Mouse (Mus musculus) lung, postnatal 14 days (tissue): ENCODE results near the gene Rbpms2.
"Not testable (repeated sequence)": the region's sequence is repeated elsewhere in the genome, so short reads cannot be mapped to it uniquely, and the experiment has no call there.

Source experiments
- DNase-seq: peaks from one replicate; pipeline ENCODE4 v3.0.0; 2021

The Rbpms2 gene

GRCm38 (mm10) chr9:65621196-65621595 lies 8.3 kb upstream of the Rbpms2 start:
- DNase-seq = no peak

GRCm38 (mm10) chr9:65621666-65622065 lies 7.8 kb upstream of the Rbpms2 start:
- no peak for DNase-seq

GRCm38 (mm10) chr9:65622826-65623225 lies 6.6 kb upstream of the Rbpms2 start:
- DNase-seq = no peak

GRCm38 (mm10) chr9:65624266-65624665 lies 5.2 kb upstream of the Rbpms2 start:
- DNase-seq = no peak

- peak; percentile 58 for DNase-seq
Observed at GRCm38 (mm10) chr9:65629767-65630630, 551 bp downstream of the Rbpms2 start.

DNA sequence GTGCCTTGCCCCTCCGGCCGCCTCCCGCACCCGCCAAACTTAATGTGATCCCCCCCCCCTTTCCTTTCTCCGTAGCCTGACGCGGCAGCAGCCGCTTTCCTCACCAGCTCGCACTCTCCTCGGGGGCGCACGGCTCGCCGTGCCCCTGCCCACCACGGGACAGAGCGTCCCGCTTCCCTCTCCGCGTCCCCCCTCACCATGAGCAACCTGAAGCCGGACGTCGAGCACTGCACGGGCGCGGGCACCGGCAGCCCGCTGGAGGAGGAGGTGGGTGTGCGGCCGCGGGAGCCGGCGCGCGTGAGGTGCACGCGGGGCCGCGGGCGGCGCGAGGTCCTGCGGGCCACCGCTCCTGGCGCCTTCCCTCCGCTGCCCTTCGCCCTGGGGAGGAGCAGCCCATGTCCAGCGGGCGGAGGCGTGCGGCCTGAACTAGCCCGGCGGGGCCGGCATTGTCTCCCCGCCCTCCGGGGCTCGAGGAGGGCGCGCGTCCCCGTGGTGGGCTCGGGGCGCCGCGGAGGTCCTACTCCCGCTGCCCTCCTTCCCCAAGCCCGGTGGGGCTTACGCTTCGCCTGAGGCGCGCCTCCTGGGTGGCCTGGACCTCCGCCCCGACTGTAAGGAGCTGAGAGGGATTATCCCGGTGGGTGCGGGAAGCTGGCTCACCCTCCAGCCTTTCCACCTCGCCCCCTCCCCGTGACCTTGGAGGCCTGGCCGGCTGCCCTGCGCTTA lies 1.3 kb downstream of the Rbpms2 start:
- DNase-seq = peak; percentile 19

DNA sequence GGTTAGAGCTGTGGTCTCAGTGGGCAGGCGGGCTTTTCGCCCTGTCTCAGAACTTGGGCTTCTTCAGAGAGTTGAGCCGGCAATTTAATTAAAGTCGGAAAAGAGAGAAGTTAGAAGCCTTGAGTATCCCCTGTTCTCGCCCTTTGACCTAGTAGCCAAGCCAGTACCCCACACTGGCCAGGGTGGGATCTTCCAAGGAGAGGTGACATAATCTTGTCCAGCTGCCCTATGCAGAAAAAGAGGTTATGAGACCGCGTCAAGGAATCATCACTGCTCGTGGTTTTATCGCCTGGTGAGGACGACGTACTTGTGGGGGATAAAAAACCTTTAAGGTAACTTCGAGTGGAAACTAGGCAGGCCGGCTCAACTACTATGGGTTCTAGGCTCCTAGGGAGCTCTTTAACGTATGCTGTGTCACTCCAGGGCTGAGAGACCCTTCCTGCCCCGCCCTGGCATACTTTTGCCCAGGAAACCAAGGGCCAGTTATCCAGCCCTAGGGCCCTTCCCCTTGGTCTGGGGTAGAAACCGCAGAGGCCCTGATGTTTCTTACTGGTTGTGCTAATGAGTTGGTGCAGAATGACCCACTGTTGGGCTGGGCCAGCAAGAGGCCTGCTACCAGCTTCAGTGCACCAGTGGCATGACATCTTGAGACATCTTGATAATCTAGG lies 2.0 kb downstream of the Rbpms2 start:
- DNase-seq = no peak

- DNase-seq = no peak
Observed at GRCm38 (mm10) chr9:65635766-65636165, 6.3 kb downstream of the Rbpms2 start.

DNA sequence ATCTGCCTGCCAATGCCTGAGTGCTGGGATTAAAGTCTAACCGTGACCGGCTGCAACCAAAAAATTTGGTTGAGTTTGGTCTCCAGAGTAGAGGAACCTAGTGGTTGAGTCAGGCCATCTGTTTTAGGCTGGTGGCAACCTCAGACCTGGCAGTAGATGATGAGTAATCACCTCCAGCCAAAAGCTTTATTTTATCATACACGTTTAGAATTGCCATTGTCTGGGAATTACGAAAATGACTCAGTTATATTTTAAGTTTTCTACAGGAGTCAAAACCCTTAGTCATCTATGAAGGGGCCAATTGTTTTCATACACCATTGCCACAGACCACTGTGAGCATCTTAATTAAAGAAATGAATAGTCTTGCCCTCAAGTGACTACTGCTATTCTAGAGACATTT lies 7.5 kb downstream of the Rbpms2 start:
- no peak for DNase-seq

DNA sequence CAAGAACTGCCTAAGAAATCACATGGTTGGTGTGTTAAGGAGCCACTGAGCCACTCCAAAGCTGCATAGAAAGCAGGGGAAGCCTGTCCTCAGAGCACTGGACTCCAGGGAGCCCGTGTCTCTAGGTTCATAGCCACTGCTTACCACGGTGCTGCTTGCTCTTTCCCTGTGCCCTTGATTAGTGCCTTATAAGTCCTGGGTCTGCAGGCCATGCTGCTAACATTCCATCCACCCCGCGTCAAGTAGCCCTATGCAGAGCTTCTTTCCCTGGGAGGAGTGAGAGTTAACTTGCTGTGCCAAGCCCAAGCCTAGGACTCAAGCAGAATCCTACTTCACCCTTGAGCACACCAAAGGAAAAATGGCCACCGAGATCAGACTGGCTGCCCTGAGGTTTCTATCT lies 9.6 kb downstream of the Rbpms2 start:
- no peak for DNase-seq

- no peak for DNase-seq
Observed at GRCm38 (mm10) chr9:65640838-65641410, 11.5 kb downstream of the Rbpms2 start.

DNA sequence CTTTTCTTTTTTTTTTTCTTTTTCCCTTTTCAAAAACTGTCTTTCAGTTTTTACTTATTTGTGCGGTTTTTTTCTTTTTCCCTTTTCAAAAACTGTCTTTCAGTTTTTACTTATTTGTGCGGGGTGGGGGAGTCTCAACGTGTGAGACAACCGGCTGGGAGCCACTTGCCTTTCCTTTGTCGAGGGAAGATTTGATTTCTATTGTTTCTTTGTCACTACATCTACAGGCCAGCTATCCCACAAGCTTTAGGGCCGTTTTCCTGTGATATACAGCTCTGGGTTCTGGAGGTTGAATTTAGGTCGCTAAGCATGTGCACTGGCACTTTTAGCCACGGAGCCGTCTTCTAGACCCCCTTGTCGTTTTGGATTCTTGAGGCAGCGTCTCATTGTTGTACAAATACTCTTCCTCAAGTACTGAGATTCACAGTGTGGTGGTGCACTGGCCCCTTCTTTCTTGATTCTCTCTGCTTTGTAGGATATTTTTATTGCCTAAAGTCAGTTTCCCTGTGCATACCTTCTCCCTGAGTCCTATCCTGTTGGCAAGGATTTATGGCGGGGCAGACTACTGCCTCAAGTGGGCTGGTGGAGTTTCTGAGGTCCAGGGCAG lies 12.1 kb downstream of the Rbpms2 start:
- DNase-seq = no peak

DNA sequence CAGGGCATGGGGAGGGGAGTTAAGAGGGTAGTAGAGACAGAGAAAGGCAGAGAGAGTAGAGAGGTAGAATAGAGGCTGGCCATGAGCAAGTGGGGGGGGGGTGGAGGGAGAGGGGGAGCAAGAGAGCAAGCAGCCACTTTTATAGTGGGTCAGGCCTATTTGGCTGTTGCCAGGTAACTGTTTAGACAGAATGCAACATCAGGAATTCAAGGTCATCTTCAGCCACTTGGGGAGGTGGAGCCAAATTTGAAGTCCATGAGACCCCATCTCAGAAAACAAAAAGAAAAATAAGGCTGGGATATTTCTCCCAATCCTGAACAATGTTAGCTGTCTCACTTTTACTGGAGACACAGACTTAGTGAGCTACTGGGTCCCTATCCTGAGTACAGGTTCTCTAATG lies 13.1 kb downstream of the Rbpms2 start:
- no peak for DNase-seq

DNA sequence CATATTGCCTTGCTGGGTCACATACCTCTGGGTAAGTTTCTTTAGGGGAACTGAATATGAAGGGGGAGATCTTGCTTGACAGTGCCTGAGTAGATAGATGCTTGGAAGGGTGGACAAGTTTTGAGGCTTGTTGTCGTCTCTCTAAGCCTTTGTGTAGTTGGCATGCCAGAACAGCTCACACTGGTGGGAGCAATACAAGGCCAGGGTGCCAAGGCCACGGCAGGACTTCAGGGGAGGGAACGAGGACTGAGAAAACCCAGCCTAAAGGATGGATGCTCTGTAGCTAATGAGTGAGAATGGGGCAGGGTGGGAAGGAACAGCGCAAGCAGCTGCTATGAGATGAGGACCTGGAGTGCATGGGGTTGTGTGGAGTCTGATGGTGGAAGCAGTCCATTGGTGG lies 15.5 kb downstream of the Rbpms2 start:
- no peak for DNase-seq

DNA sequence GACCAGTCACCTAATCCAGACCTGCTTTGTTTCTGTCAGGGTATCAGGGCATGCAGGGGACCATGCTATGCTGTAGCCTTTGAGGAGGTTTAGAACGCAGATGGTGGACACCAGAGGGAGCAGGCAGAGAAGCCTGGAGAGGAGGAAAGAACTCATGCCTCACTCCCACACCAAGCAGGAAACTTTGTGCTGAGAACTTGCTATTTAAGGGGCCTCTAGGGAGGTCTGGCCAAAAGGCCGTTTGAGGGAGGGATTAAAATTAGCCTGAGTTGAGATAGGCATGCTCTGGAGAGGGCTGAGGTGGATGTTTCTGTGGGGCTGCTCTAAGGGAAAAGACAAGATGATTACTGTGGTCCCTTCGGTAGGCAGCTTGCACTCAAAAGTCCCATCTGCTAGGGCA lies 16.5 kb downstream of the Rbpms2 start:
- DNase-seq = no peak

- no peak for DNase-seq
Observed at GRCm38 (mm10) chr9:65646782-65647181, 17.3 kb downstream of the Rbpms2 start.

DNA sequence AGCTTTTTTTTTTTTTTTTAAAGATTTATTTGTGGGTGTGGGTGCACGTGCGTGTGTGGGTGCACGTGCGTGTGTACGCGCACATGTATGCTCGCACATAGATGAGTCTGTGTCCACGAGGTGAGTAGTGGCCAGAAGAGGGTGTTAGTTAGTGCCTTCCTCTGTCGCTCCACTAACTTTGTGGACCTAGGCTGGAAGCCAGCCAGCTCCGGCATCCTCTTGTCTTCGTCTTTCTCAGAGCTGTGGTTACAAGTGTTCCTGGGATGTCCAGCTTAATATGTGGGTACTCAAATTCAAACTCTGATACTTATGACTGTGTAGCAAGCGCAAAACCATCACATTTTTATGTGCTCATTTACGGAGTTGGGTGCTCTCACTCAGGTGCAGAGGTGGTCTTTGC lies 19.3 kb downstream of the Rbpms2 start:
- DNase-seq = no peak

DNA sequence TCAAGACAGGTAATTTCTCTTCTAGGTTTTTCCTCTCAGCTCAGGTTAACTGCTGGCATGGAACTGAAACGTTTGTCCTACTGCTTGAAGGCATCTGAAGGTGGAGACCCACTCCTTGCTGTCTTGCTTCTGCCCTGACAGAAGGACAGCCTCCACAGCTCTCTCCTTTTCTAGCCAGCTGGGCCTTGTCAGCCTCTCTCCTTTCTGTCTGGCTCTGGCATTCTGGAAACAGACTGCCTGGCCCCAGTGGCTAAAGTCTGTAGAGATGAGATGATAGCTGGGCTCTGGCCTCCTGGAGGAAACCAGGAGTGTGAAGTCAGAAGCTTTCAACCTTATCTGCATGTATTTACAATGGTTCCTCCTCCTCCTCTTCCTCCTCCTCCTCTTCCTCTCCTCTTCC lies 20.5 kb downstream of the Rbpms2 start:
- peak; percentile 50 for DNase-seq

DNA sequence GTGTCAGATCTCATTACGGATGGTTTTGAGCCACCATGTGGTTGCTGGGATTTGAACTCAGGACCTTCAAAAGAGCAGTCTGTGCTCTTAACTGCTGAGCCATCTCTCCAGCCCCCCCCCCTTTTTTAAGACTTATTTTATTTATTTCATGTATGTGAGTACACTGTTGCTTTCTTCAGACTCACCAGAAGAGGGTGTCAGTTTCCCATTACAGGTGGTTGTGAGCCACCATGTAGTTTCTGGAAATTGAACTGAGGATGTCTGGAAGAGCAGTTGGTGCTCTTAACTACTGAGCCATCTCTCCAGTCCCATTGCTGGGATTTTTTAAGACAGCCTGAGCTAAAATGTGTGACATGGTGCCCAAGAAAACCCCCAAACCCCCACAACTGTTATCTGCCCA lies 22.5 kb downstream of the Rbpms2 start:
- DNase-seq = not testable (repeated sequence)

GRCm38 (mm10) chr9:65653741-65654140 lies 24.3 kb downstream of the Rbpms2 start:
- no peak for DNase-seq

- DNase-seq = no peak
Observed at GRCm38 (mm10) chr9:65654700-65655237, 25.3 kb downstream of the Rbpms2 start.

GRCm38 (mm10) chr9:65655540-65655939 lies 26.1 kb downstream of the Rbpms2 start:
- DNase-seq = no peak

- DNase-seq = no peak
Observed at GRCm38 (mm10) chr9:65657218-65657617, 27.8 kb downstream of the Rbpms2 start.
